Mouse (Mus musculus) gastrocnemius, postnatal 10 days (tissue): Measurements from ENCODE around the gene Tppp2. TPM values are rescaled to one million over a fixed set of nuclear protein-coding genes. Genes with fewer than 3 reads are reported as not detected.
"Not testable (repeated sequence)": the region's sequence is repeated elsewhere in the genome, so short reads cannot be mapped to it uniquely, and the experiment has no call there.

Source experiments
- DNase-seq: peaks from one replicate; pipeline ENCODE4 v3.0.0; 2021; ENCODE audit warnings: mixed read lengths
- total RNA-seq, 2 experiments: library from RNA; stranded (reverse); gene quantifications; 2 replicates each; pipeline ENCODE4 v1.2.3; 2021

Gene Tppp2
- total RNA-seq, 2 experiments from 2014 or later: not detected

DNA sequence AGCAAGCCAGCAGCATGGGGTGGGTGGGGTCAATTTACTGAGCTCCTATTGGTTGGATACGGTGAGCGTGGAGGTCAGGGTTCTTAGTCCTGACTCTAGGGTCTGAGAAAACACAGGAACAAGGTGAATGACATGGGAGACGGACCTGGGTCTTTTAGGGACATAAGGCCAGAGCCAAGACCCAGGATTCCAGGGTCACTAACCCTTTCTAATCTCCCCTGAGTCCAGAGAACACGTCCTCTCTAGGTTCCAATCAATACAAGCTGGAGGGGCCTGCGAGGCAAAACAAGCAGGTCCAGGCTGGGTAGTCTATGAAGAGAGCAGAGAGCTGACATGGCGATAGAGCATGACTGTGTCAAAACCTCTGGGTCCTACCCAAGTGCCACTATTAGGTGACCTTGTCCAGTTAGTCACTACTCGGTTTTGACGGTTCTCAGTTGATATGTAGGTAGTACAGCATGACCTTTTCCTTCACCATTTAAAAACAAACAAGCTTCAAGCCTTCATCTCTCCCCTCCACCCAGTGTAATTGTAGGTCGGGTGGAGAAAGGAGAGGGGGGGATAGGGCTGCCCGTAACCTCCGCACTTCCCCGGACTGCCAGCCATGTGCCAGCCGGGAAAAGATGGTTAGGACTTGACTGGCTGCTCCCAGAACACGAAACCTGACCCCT, 5.7 kb upstream of the Tppp2 start:
- DNase-seq: no peak

DNA sequence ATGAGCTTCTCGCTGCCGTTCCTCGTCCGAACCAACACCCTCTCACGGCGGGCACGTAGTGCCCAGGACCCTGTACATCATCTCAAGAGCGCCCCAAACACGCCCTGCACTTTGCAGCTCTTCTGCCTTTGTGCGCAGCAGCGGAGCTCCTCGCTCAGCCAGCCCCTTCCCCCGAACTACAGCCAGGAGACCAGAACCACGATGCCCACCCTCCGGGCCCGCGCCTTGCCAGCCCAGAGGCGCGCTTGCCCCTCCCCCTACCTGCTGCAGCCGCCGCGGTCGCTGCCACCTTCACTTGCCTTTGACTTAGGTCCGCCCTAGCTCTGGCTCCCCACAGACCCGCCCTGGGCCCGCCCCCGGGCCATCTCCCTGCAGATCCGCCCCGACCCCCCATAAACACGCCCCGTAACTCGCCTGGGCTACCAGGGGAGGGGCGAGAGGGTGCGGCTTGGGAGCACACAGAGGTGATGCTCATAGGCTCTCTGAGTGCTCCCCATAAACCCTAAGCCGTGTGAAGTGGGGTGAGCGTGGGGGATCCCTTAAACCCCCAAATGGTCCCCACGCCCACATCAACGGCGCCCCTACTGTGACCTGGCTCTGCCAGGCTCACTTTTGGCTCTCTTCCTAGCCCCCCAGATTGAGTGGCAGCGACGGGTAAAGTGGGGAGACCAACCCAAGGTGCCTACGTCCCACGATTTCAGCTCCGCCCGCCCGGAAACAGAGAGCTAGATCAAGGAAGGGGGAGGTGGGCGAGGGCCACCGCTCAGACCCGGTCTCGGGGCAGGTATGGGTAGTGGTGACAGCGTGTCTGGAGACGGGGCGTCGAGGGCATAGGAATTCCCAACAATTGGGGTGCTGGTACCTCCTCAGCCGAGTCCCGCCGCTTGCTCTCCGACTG, 4.9 kb upstream of the Tppp2 start:
- peak; percentile 80 for DNase-seq

DNA sequence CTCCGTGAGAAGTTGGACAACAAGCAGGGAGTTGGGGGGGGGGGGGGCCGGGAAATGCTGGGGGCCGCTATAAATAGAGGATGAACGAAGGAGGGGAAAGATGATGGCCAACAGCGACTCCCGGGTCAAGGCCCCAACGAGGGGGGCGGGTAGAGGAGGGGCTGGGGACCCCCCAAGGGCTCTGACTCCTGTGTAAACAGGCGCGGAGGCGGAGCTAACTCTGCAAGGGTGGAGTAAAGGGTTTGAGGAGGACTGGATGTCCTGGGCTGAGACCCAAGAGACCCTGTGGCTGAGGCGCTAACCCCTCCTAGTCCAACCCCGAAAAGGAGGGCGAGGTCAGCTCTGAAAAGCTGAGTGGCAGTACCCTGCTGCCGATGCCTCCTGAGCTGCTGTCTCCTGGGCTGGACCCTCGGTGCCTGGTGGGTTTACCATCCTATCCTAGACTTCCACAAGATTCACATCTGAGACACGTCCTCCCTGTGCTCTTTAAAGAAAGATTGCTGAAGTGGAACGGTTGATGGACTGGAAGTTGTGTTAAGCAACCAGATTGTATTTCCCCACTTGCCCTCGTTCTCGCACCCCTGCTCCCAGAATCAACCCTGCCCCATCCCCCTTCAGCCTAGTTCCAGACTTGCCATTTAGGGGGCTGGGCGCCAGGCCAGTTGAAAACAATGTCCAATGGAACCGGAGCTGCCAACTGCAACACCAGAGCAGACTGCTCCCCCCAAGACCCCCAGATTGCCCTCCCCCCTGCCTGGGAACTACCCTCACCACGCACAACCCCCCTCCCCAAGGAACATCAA, 4.1 kb upstream of the Tppp2 start, which contains the start of gene Ndrg2:
Gene Ndrg2 (minus strand): TSS at position 199 of the 803 bp plus-strand sequence.
- DNase-seq: peak; percentile 71

DNA sequence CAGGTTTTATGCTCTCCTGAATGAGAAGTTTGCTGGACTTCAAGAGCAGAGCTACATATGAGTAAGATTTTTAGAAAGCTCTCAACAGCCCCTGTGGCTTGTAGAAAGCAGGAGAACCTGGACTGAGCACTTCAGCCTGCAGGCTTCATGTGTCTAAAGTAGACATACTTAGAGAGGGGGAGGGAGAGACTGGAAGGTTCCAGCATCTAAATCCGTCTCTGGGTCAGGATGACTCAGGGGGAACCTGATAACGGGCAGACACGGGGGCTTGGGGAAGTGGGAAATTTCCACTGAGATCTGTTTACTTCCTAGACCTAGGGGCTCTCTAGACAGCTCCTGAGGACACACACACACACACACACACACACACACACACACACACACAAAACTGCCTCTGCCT, 3.2 kb upstream of the Tppp2 start:
- no peak for DNase-seq

DNA sequence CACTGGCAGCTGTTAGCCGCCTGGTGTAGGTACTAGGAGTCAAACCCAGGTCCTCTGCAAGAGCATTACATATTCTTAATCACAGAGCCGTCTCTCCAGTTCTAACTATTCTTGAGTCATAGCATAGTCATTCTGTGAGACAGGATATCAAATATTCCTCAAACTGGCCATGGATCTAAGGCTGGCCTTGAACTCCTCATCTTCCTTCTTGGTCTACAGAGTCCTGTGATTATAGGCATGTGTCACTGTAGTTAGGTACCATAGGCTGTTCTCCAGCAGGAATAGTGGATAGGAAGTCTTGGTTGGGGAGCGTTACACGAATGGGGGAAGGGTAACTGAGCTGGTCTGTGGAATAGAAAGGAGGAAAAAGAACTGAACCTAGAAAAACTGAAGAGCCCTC, 1.7 kb upstream of the Tppp2 start:
- DNase-seq: no peak

DNA sequence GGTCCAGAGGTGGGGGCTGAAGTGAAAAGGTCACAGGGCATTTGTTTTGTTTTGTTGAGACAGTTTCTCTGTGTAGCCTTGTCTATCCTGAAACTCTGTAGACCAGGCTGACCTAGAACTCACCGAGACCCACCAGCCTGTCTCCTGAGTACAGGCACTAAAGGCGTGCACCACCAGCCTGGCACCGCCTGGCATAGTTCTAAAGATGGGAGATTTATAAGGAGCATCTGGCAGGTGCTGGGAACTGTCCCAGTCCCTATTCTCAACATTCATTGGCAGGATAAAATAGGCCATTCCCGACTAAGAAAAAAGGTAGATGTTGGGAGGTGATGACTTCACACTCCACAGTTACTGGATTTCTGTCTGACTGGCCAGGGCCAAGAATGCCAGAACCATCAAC, 741 bp downstream of the Tppp2 start:
- DNase-seq: no peak

- peak; percentile 66 for DNase-seq
Observed at GRCm38 (mm10) chr14:51921759-51922570, 3.7 kb downstream of the Tppp2 start.

DNA sequence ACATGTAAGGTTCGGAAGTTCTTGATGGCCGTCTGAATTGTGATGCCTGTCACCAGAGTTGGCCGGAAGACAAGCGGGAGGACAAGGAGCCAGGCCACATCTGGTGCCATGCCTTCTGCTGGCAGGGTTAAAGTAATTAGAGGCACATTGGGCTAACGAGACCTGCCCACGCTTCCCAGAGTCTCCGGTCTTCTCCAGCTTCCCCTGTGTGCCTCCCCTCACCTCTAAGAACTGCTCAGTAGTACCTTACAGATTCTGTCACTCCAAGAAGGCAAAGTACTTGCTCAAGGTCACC, 4.3 kb downstream of the Tppp2 start, which contains the start of gene Rnase13:
Gene Rnase13 (minus strand): TSS at position 203 of the 295 bp plus-strand sequence.
- no peak for DNase-seq

DNA sequence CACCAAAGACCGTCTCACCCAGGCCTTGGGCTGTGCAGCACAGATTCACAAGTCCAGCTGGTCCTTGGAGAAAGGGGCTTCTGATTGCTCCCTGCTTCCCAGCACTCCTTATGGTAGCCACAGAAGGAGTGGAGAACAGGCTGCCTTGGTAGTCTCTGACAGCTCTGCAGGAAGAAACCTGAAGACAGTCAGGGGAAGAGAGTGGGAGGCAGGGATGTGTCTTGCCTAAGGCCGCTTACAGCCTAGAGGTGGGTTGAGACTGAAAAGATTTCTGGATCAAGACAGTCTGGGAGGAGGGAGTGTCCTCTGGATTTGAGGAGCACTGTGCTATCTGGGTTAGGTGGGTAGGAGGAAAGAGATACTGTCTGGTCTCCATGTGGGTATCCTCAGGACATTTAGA, 4.7 kb downstream of the Tppp2 start:
- DNase-seq: no peak

GRCm38 (mm10) chr14:51923492-51923891, 5.3 kb downstream of the Tppp2 start:
- DNase-seq: no peak

- DNase-seq: not testable (repeated sequence)
Observed at GRCm38 (mm10) chr14:51926930-51927329, 8.7 kb downstream of the Tppp2 start.

DNA sequence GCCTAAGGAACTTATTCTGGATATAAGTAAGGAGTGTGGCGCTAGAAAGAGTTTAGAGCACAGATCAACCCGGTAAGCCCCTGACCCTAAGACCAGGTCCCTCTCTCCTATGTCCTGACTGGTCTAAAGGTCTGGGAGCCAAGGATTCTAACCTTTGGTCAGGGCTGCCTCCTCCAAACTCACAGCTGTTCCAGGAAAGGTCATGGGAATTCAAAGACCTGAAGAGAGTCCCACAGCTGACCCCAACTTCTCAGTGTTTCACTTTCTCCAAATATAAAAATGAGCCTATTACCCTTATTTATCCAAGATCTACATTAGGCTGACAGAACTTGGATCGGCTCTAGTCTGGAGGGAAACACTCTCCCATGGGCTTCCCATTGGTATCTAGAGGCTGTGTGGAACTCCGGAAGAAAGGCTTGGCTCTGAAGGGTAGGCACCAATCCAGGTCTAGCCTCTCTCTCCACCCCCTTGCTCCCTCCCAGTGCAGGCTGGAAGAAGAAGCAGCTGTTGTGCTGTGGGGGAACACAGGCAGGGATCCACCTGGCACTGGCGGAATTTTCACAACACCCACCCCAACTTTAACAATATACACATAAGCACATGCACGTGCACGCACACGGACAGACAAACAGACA, 11.2 kb downstream of the Tppp2 start:
- peak; percentile 55 for DNase-seq

DNA sequence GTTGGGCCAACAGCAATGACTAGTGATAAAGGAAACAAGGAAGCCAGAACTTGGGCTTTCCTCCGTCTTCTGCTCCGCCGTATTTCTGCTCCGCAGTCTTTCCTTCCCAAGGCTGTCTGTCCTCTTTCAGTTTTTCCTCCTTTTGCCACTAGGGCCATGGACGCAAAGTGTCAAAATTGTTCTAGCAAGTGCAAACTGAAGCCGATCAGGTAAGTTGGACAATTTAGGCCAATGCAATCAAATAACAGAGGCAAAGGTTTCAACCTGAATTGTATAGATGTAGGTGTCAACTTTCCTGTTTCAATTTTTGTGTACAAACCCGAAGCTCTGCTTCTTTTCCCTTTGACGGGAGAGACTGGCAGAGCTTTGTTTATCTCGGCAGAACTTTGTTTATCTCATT, 11.7 kb downstream of the Tppp2 start:
- DNase-seq: no peak

DNA sequence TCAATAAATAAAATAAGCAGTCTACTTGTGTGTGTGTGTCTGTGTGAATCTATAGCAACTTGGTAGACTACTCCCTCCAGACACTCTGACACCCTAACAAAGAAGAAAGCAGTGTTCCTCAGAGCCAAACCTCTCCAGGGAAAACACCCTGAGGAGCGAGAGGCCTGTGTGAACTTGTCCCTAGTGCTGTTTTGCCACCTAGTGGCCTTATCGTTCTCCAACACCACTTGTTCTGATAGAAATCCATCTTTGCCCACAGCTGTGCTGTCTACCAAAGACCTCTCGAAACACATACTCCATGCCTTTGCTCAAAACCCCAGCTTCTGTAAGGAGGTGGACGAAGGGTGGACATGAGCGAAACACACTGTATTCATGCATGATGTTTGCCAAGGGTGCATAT, 12.6 kb downstream of the Tppp2 start:
- peak; percentile 51 for DNase-seq

GRCm38 (mm10) chr14:51932092-51933020, 14.1 kb downstream of the Tppp2 start:
- DNase-seq: no peak

DNA sequence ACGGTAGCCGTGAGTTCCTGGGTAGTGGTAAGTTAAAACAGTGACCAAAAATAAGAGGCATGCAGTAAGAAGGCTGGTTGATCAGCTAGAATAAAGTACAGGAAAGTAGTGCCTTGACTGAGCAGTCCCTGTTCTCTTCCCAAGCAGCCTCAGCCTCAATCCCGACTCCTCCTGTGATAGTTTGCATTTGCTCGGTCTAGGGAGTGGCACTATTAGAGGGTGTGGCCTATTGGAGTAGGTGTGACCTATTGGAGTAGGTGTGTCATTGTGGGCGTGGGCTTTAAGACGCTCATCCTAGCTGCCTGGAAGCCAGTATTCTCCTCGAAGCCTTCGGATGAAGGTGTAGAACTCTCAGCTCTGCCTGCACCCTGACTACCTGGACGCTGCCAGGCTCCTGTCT, 20.8 kb downstream of the Tppp2 start:
- DNase-seq: no peak

DNA sequence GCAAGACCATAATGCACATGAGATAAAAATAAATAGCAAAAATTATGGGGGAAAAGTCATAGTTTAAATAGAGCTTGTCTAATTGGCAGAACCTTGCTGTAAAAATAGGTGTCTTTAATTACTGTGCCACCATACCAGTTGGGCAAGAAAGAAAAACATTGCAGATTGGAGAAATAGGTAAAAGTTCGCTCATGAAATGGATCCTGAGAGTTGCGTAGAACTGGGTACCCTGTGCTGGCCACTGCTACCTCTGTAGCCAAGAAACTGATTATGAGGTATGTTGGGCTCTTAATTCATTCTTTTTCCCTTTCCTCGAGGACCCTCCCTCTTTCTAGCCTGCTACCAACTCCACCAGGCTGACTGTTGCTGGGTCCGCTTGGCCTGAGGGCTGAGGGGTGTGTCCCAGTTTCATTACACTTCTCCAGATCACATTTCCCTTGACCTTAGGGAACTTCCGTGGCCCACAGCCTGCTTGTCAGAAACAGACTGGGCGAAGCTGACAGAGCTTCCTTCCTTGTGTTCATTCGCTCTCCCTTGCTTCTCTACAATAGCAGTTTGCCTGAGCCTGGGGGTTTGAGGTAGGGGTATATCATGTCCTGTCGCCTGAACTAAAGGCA, 22.8 kb downstream of the Tppp2 start:
- DNase-seq: peak; percentile 33

DNA sequence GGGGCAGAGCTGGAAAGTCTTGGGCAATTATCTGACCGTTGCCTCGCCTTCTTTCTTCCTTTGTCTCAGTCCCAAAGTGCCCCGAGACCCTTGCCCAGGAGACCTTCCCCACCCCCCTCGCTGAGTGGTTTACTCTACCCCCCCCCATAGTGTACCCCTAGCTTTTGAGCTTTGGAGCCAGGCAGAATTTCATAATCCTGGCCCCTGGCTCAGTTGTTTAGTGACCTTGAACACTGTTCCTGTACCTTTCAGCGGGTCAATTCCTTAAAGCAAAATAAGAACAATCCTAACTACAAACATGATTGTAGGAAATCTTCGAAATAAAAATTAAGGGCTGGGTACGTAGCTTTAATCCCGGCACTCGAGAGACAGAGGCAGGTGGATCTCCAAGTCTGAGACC, 23.4 kb downstream of the Tppp2 start:
- no peak for DNase-seq

DNA sequence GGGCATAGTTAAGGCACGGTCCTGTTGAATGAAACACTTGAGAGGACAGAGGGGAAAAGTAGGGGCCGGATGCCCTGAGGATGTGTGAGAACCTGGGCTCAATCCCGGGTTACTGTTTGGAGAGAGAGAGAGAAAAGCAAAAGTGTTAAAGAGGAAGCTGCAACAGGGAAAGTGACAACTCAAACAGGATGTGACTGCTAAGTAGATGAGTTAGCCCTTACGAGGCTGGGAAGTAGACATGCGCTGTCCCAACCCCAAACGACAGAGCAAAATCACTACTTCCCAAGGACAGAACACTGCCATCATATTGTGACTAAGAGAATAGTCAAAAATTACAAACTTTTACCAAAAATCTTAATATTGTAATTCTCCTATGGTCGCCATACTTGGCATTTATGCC, 24.0 kb downstream of the Tppp2 start:
- no peak for DNase-seq

- no peak for DNase-seq
Observed at GRCm38 (mm10) chr14:51943336-51943735, 25.1 kb downstream of the Tppp2 start.
